Mouse (Mus musculus): ENCODE measurements around the gene Bcl2. TPM values are rescaled to one million over a fixed set of nuclear protein-coding genes. Genes with fewer than 3 reads are reported as not detected.

Bcl2 gene
- polyA plus RNA-seq, 1 experiment = 4.7 TPM

- H3K27ac ChIP-seq (ENCODE audit: insufficient read depth, low read length) = no peak overlapping the region
- TF ChIP-seq POLR2A (IDR thresholded peaks at IDR 0.05; ENCODE audit: extremely low read depth, insufficient read depth, low read length) = no peak
- 0 out of 2 replicates have a peak, but pooled peaks cover 1% of the 10 kb centered on the region for H3K4me1 ChIP-seq (ENCODE audit: control insufficient read depth, insufficient read depth, low read length)
- no peak overlapping the region; the same call in 1 of the 2 replicates for H3K4me3 ChIP-seq (ENCODE audit: insufficient read depth, low read length)
Observed at GRCm38 (mm10) chr1:106715111-106716083, 1.3 kb upstream of the Bcl2 start.

GRCm38 (mm10) chr1:106714530-106714981, 482 bp upstream of the Bcl2 start:
- H3K27ac ChIP-seq (ENCODE audit: insufficient read depth, low read length) = no peak overlapping the region
- 0 out of 2 replicates have a peak, but pooled peaks cover 1% of the 10 kb centered on the region for H3K4me1 ChIP-seq (ENCODE audit: control insufficient read depth, insufficient read depth, low read length)
- TF ChIP-seq POLR2A (IDR thresholded peaks at IDR 0.05; ENCODE audit: extremely low read depth, insufficient read depth, low read length) = no peak
- TF ChIP-seq CTCF (IDR thresholded peaks at IDR 0.05; ENCODE audit: extremely low read depth, insufficient read depth, low read length) = no peak
- peak overlapping the region; percentile 77 for H3K4me3 ChIP-seq (ENCODE audit: insufficient read depth, low read length)

GRCm38 (mm10) chr1:106712330-106712729, 1.7 kb downstream of the Bcl2 start:
- TF ChIP-seq POLR2A (IDR thresholded peaks at IDR 0.05; ENCODE audit: extremely low read depth, insufficient read depth, low read length) (no peak), CTCF (IDR thresholded peaks at IDR 0.05; ENCODE audit: extremely low read depth, insufficient read depth, low read length) (peak; percentile 67)
- Histone ChIP-seq H3K4me1 (ENCODE audit: control insufficient read depth, insufficient read depth, low read length) (0 out of 2 replicates have a peak, but pooled peaks cover 1% of the 10 kb centered on the region), H3K27ac (ENCODE audit: insufficient read depth, low read length) (no peak overlapping the region), H3K4me3 (ENCODE audit: insufficient read depth, low read length) (peak overlapping the region; percentile 77)

- no peak overlapping the region for H3K27ac ChIP-seq (ENCODE audit: insufficient read depth, low read length)
- peaks cover 1% of the 10 kb centered on the region for H3K4me1 ChIP-seq (ENCODE audit: control insufficient read depth, insufficient read depth, low read length)
- TF ChIP-seq POLR2A (IDR thresholded peaks at IDR 0.05; ENCODE audit: extremely low read depth, insufficient read depth, low read length) (no peak), CTCF (IDR thresholded peaks at IDR 0.05; ENCODE audit: extremely low read depth, insufficient read depth, low read length) (peak; percentile 15; the same call in 1 of the 2 replicates)
- H3K4me3 ChIP-seq (ENCODE audit: insufficient read depth, low read length) = peak overlapping the region; percentile 77
Observed at GRCm38 (mm10) chr1:106711356-106712125, 2.5 kb downstream of the Bcl2 start.

GRCm38 (mm10) chr1:106710202-106710601, 3.9 kb downstream of the Bcl2 start:
- no peak for TF ChIP-seq POLR2A (IDR thresholded peaks at IDR 0.05; ENCODE audit: extremely low read depth, insufficient read depth, low read length)
- TF ChIP-seq CTCF (IDR thresholded peaks at IDR 0.05; ENCODE audit: extremely low read depth, insufficient read depth, low read length) = no peak
- Histone ChIP-seq H3K4me3 (ENCODE audit: insufficient read depth, low read length) (no peak overlapping the region), H3K4me1 (ENCODE audit: control insufficient read depth, insufficient read depth, low read length) (peaks cover 1% of the 10 kb centered on the region), H3K27ac (ENCODE audit: insufficient read depth, low read length) (no peak overlapping the region)

GRCm38 (mm10) chr1:106707036-106707880, 6.8 kb downstream of the Bcl2 start:
- Histone ChIP-seq H3K27ac (ENCODE audit: insufficient read depth, low read length) (no peak overlapping the region), H3K4me3 (ENCODE audit: insufficient read depth, low read length) (no peak overlapping the region), H3K4me1 (ENCODE audit: control insufficient read depth, insufficient read depth, low read length) (no peaks in the 10 kb centered on the region; the same call in none of the 2 replicates)
- TF ChIP-seq POLR2A (IDR thresholded peaks at IDR 0.05; ENCODE audit: extremely low read depth, insufficient read depth, low read length) (no peak), CTCF (IDR thresholded peaks at IDR 0.05; ENCODE audit: extremely low read depth, insufficient read depth, low read length) (no peak)

- Histone ChIP-seq H3K27ac (ENCODE audit: insufficient read depth, low read length) (no peak overlapping the region), H3K4me1 (ENCODE audit: control insufficient read depth, insufficient read depth, low read length) (no peaks in the 10 kb centered on the region; the same call in none of the 2 replicates), H3K4me3 (ENCODE audit: insufficient read depth, low read length) (no peak overlapping the region)
- no peak for TF ChIP-seq CTCF (IDR thresholded peaks at IDR 0.05; ENCODE audit: extremely low read depth, insufficient read depth, low read length)
- TF ChIP-seq POLR2A (IDR thresholded peaks at IDR 0.05; ENCODE audit: extremely low read depth, insufficient read depth, low read length) = no peak
Observed at GRCm38 (mm10) chr1:106703183-106703582, 10.9 kb downstream of the Bcl2 start.

GRCm38 (mm10) chr1:106702471-106703175, 11.5 kb downstream of the Bcl2 start:
- Histone ChIP-seq H3K27ac (ENCODE audit: insufficient read depth, low read length) (no peak overlapping the region), H3K4me1 (ENCODE audit: control insufficient read depth, insufficient read depth, low read length) (no peaks in the 10 kb centered on the region; the same call in none of the 2 replicates), H3K4me3 (ENCODE audit: insufficient read depth, low read length) (no peak overlapping the region)
- no peak for TF ChIP-seq CTCF (IDR thresholded peaks at IDR 0.05; ENCODE audit: extremely low read depth, insufficient read depth, low read length)
- TF ChIP-seq POLR2A (IDR thresholded peaks at IDR 0.05; ENCODE audit: extremely low read depth, insufficient read depth, low read length) = no peak
